Mouse (Mus musculus): Measurements from ENCODE around the gene Gm20388. TPM values are rescaled to one million over a fixed set of nuclear protein-coding genes. Genes with fewer than 3 reads are reported as not detected.

Gene Gm20388
- total and polyA plus RNA-seq, 3 experiments, result 0.02 to 0.05 TPM; not detected in 1

- peaks cover 5% of the 10 kb centered on the region for H3K4me1 ChIP-seq (ENCODE audit: insufficient read depth, low read depth, low read length)
- H3K27me3 ChIP-seq (ENCODE audit: insufficient read depth, low read length), result no peaks in the 10 kb centered on the region
- peaks cover 58% of the 10 kb centered on the region for H3K36me3 ChIP-seq (replicated peaks)
- DNase-seq (ENCODE audit: low spot score) (no peak), ATAC-seq (ENCODE audit: extremely low read depth, insufficient number of reproducible peaks, low FRiP score, poor library complexity, severe bottlenecking) (no peak)
- H3K9me3 ChIP-seq (replicated peaks), result no peaks in the 10 kb centered on the region
- H3K4me3 ChIP-seq (ENCODE audit: low read depth, low read length), result no peak overlapping the region
- no peak for TF ChIP-seq GATA1 (IDR thresholded peaks at IDR 0.05; ENCODE audit: borderline replicate concordance, low read length)
Observed at GRCm38 (mm10) chr8:123845991-123846390, 3935.3 kb downstream of the Gm20388 start.

- Histone ChIP-seq H3K36me3 (replicated peaks) (peaks cover 56% of the 10 kb centered on the region), H3K9me3 (replicated peaks) (no peaks in the 10 kb centered on the region), H3K4me3 (ENCODE audit: low read depth, low read length) (no peak overlapping the region), H3K4me1 (ENCODE audit: insufficient read depth, low read depth, low read length) (peaks cover 5% of the 10 kb centered on the region), H3K27me3 (ENCODE audit: insufficient read depth, low read length) (no peaks in the 10 kb centered on the region)
- TF ChIP-seq CTCF (IDR thresholded peaks at IDR 0.05; ENCODE audit: low read depth, low read length) (no peak), GATA1 (IDR thresholded peaks at IDR 0.05; ENCODE audit: borderline replicate concordance, low read length) (no peak), POLR2AphosphoS5 (IDR thresholded peaks at IDR 0.05; ENCODE audit: insufficient replicate concordance, low read depth, low read length) (no peak), TAL1 (conservative IDR thresholded peaks at IDR 0.05; ENCODE audit: low read depth, low read length) (no peak), GATA2 (IDR thresholded peaks at IDR 0.05; ENCODE audit: borderline replicate concordance, low read depth, low read length) (no peak)
- no peak for DNase-seq (ENCODE audit: low spot score)
- no peak for ATAC-seq (ENCODE audit: extremely low read depth, insufficient number of reproducible peaks, low FRiP score, poor library complexity, severe bottlenecking)
Observed at GRCm38 (mm10) chr8:123846509-123846908, 3935.9 kb downstream of the Gm20388 start.

GRCm38 (mm10) chr8:123847546-123847945, 3936.9 kb downstream of the Gm20388 start:
- no peak for DNase-seq (ENCODE audit: low spot score)

DNA sequence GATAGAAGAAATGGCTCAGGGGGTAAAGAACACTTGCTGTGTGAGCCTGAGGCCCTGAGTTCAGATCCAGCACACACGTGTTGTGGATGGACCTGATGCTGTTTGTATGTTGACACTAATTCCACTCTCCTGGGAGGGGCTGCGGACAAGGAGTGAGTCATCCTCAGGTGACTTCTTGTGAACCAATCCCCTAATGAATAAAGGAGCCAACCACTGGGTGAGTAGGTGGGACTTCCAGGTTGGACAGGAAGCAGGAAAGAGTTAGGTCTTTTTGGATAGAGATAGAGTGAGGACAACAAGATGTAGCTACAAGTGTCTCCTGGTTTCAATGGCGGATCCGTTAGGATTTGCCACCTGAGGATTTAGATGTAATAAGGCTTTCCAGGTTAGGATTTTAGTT, 3938.7 kb downstream of the Gm20388 start:
- no peak for DNase-seq (ENCODE audit: low spot score)
- peaks cover 5% of the 10 kb centered on the region for H3K4me1 ChIP-seq (ENCODE audit: insufficient read depth, low read depth, low read length)
- TF ChIP-seq TAL1 (conservative IDR thresholded peaks at IDR 0.05; ENCODE audit: low read depth, low read length) (no peak), CTCF (IDR thresholded peaks at IDR 0.05; ENCODE audit: low read depth, low read length) (no peak), GATA2 (IDR thresholded peaks at IDR 0.05; ENCODE audit: borderline replicate concordance, low read depth, low read length) (no peak), POLR2AphosphoS5 (IDR thresholded peaks at IDR 0.05; ENCODE audit: insufficient replicate concordance, low read depth, low read length) (no peak), GATA1 (IDR thresholded peaks at IDR 0.05; ENCODE audit: borderline replicate concordance, low read length) (no peak)
- H3K27me3 ChIP-seq (ENCODE audit: insufficient read depth, low read length), result no peaks in the 10 kb centered on the region
- no peaks in the 10 kb centered on the region for H3K9me3 ChIP-seq (replicated peaks)
- H3K4me3 ChIP-seq (ENCODE audit: low read depth, low read length), result no peak overlapping the region
- peaks cover 42% of the 10 kb centered on the region for H3K36me3 ChIP-seq (replicated peaks)
- ATAC-seq (ENCODE audit: extremely low read depth, insufficient number of reproducible peaks, low FRiP score, poor library complexity, severe bottlenecking), result no peak

More at GRCm38 (mm10) chr8:123847546-123847945, 3936.9 kb downstream of the Gm20388 start:
- H3K9me3 ChIP-seq (replicated peaks), result no peaks in the 10 kb centered on the region
- ATAC-seq (ENCODE audit: extremely low read depth, insufficient number of reproducible peaks, low FRiP score, poor library complexity, severe bottlenecking), result no peak
- H3K4me3 ChIP-seq (ENCODE audit: low read depth, low read length), result no peak overlapping the region
- no peak for TF ChIP-seq GATA1 (IDR thresholded peaks at IDR 0.05; ENCODE audit: borderline replicate concordance, low read length)
- no peak for TF ChIP-seq GATA2 (IDR thresholded peaks at IDR 0.05; ENCODE audit: borderline replicate concordance, low read depth, low read length)
- no peaks in the 10 kb centered on the region for H3K27me3 ChIP-seq (ENCODE audit: insufficient read depth, low read length)
- H3K4me1 ChIP-seq (ENCODE audit: insufficient read depth, low read depth, low read length), result peaks cover 5% of the 10 kb centered on the region
- peaks cover 53% of the 10 kb centered on the region for H3K36me3 ChIP-seq (replicated peaks)

- no peak for ATAC-seq (ENCODE audit: extremely low read depth, insufficient number of reproducible peaks, low FRiP score, poor library complexity, severe bottlenecking)
- H3K4me1 ChIP-seq (ENCODE audit: insufficient read depth, low read depth, low read length), result peaks cover 7% of the 10 kb centered on the region; the same call in 1 of the 2 replicates
- peaks cover 31% of the 10 kb centered on the region for H3K36me3 ChIP-seq (replicated peaks)
- no peak for DNase-seq (ENCODE audit: low spot score)
- no peaks in the 10 kb centered on the region for H3K9me3 ChIP-seq (replicated peaks)
- TF ChIP-seq POLR2AphosphoS5 (IDR thresholded peaks at IDR 0.05; ENCODE audit: insufficient replicate concordance, low read depth, low read length), result no peak
- TF ChIP-seq GATA1 (IDR thresholded peaks at IDR 0.05; ENCODE audit: borderline replicate concordance, low read length), result no peak
- no peak for TF ChIP-seq CTCF (IDR thresholded peaks at IDR 0.05; ENCODE audit: low read depth, low read length)
- TF ChIP-seq TAL1 (conservative IDR thresholded peaks at IDR 0.05; ENCODE audit: low read depth, low read length), result no peak
- TF ChIP-seq GATA2 (IDR thresholded peaks at IDR 0.05; ENCODE audit: borderline replicate concordance, low read depth, low read length), result no peak
- no peaks in the 10 kb centered on the region for H3K27me3 ChIP-seq (ENCODE audit: insufficient read depth, low read length)
- H3K4me3 ChIP-seq (ENCODE audit: low read depth, low read length), result no peak overlapping the region
Observed at GRCm38 (mm10) chr8:123851590-123851989, 3940.9 kb downstream of the Gm20388 start.

GRCm38 (mm10) chr8:123854252-123854651, 3943.6 kb downstream of the Gm20388 start:
- peaks cover 23% of the 10 kb centered on the region for H3K4me1 ChIP-seq (ENCODE audit: insufficient read depth, low read depth, low read length)
- H3K9me3 ChIP-seq (replicated peaks), result no peaks in the 10 kb centered on the region
- DNase-seq (ENCODE audit: low spot score) (no peak), ATAC-seq (ENCODE audit: extremely low read depth, insufficient number of reproducible peaks, low FRiP score, poor library complexity, severe bottlenecking) (no peak)
- peaks cover 25% of the 10 kb centered on the region for H3K36me3 ChIP-seq (replicated peaks)
- TF ChIP-seq GATA2 (IDR thresholded peaks at IDR 0.05; ENCODE audit: borderline replicate concordance, low read depth, low read length) (no peak), CTCF (IDR thresholded peaks at IDR 0.05; ENCODE audit: low read depth, low read length) (no peak), POLR2AphosphoS5 (IDR thresholded peaks at IDR 0.05; ENCODE audit: insufficient replicate concordance, low read depth, low read length) (no peak), GATA1 (IDR thresholded peaks at IDR 0.05; ENCODE audit: borderline replicate concordance, low read length) (no peak), TAL1 (conservative IDR thresholded peaks at IDR 0.05; ENCODE audit: low read depth, low read length) (no peak)
- no peaks in the 10 kb centered on the region for H3K27me3 ChIP-seq (ENCODE audit: insufficient read depth, low read length)
- H3K4me3 ChIP-seq (ENCODE audit: low read depth, low read length), result no peak overlapping the region

All from G1E (cell line).